Mouse (Mus musculus) forebrain, embryonic 10.5 days (tissue): ENCODE measurements around the gene Hist1h2ak. TPM values are rescaled to one million over a fixed set of nuclear protein-coding genes. Genes with fewer than 3 reads are reported as not detected.

ENCODE experiments used
- DNase-seq: peaks from one replicate; pipeline ENCODE4 v3.0.0-alpha.2; 2017; ENCODE audit warnings: low spot score; ENCODE audit errors: extremely low spot score
- H3K27ac ChIP-seq: fragments of 300-500 bp; sonication (generic); 2 replicates; pipeline ENCODE4 v1.5.1; 2016; ENCODE audit warnings: mild to moderate bottlenecking
- H3K27me3 ChIP-seq: fragments of 300-500 bp; sonication (generic); 2 replicates; pipeline ENCODE4 v1.6.1; 2016; ENCODE audit warnings: mild to moderate bottlenecking; ENCODE audit not compliant: poor library complexity, severe bottlenecking
- H3K36me3 ChIP-seq: fragments of 300-500 bp; sonication (generic); replicated peaks from 2 replicates; pipeline ENCODE4 v1.6.1; 2016; ENCODE audit warnings: mild to moderate bottlenecking, moderate library complexity
- H3K4me1 ChIP-seq: fragments of 300-500 bp; sonication (generic); 2 replicates; pipeline ENCODE4 v1.6.1; 2016
- H3K4me3 ChIP-seq: fragments of 300-500 bp; sonication (generic); 2 replicates; pipeline ENCODE4 v1.5.1; 2016; ENCODE audit warnings: mild to moderate bottlenecking, moderate library complexity
- H3K9me3 ChIP-seq: fragments of 300-500 bp; sonication (generic); 2 replicates; pipeline ENCODE4 v1.6.1; 2016; ENCODE audit warnings: mild to moderate bottlenecking, moderate library complexity
- WGBS: fragments of 180-500 bp; shearing (Covaris S2); methylation state at CpG from one replicate; pipeline ENCODE4 v1.1.7; 2016; 5-methylcytosine and 5-hydroxymethylcytosine counted together
- microRNA-seq: library from miRNA; unstranded; fragments of <30 nt; microRNA quantifications from one replicate; pipeline ENCODE4, GENCODE M21; 2017
- polyA plus RNA-seq: library from polyadenylated mRNA; unstranded; fragments of >200 nt; fragmentation: Nextera tagmentation; extraction: Ambion mirVana; gene quantifications from 2 replicates; pipeline ENCODE4 v1.2.1, GENCODE M21; 2016

Hist1h2ak gene
- polyA plus RNA-seq, 1 experiment from 2014 or later, result 18.1 TPM

DNA sequence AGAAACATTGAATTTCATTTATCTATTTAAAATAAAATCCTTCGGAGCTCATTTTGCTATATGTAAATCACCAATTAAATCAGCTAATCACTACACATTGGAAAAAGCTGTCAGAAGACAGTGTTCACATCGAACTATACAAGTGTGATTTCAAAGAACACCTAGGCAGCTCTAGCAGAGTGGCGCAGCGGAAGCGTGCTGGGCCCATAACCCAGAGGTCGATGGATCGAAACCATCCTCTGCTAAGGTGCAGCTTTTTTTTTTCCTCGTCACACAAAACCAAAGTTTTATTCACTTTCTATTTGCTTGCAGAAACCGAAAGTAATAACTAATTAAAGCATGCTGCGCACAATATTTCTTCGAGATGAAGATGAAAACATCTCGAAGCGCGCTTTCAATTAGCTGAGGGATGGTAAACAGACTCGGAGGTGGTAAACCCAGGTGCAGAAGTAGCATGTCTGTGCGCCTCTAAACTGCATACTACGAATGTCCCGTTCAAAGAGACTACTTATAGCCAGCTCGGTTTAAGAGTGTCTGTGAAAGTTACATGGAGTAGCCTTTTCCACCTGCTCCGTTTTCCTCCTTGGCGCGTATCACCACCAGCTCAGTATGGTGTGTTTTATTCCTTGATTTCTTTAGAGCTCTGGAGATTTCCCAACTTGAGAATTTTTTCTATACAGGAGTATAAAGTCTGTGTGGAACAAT is 42.7 kb downstream of the Hist1h2ak start:
- Histone ChIP-seq H3K4me1 (peaks cover 14% of the 10 kb centered on the region), H3K9me3 (no peaks in the 10 kb centered on the region), H3K27ac (peak overlapping the region; percentile 73), H3K4me3 (peak overlapping the region; percentile 69), H3K36me3 (no peaks in the 10 kb centered on the region), H3K27me3 (no peaks in the 10 kb centered on the region)
- DNase-seq, result peak; percentile 72
- WGBS, result 2% methylated on average over 22 of the region's 22 CpGs

DNA sequence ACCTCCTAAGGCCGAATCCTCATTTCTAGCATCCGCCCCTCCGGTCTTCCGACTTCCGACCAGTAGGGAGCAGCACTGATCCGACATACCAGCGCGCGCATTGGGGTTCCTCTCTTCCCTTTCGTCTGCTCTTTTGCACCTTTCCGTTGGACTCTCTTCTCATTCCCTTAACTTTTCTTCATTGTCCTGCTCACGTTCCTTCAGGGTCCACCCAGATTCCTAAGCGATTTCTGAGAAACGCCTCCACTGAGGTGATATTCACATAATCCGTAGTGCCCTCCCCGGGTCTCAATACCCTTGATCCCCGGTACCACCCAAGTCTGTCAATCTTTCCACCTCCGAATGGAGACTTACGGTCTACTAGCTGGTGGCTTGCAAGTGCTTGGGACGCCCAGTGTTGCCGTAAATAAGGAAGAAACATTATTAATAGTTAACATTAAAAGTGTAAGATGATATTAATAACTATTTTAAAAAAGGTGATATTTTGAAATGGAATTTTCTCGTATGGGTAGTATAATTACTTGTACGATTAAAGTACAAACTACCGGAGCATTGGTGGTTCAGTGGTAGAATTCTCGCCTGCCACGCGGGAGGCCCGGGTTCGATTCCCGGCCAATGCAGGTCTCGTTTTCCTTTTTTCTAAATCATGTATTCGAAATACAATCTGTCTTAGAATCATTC is 43.5 kb downstream of the Hist1h2ak start:
- peak; percentile 87 for DNase-seq
- Histone ChIP-seq H3K36me3 (no peaks in the 10 kb centered on the region), H3K27ac (peak overlapping the region; percentile 88), H3K4me1 (peaks cover 10% of the 10 kb centered on the region), H3K27me3 (no peaks in the 10 kb centered on the region), H3K4me3 (peak overlapping the region; percentile 69), H3K9me3 (no peaks in the 10 kb centered on the region)
- under 1% methylated on average over 32 of the region's 32 CpGs for WGBS

DNA sequence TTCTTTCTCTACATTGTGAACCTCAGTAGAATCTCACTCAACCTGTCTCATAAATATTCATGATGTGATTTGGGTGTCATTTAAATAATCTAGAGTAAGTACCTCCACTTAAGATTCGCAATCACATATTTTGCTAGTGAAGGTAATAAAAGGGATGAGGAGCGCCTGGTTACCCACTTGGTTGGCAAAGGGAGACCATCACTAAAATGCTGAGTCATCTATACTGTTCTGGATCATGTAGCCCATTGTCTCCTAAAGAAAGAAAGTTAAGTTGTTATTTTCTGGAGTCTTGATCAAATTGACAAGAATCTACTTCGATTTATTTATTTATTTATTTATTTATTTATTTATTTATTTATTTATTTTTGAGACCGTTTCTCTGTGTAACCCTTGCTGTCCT is 47.0 kb downstream of the Hist1h2ak start:
- H3K4me1 ChIP-seq, result peaks cover 5% of the 10 kb centered on the region
- no peaks in the 10 kb centered on the region for H3K36me3 ChIP-seq
- 74% methylated on average over 4 of the region's 4 CpGs for WGBS
- no peaks in the 10 kb centered on the region for H3K9me3 ChIP-seq
- no peaks in the 10 kb centered on the region for H3K27me3 ChIP-seq
- no peak overlapping the region for H3K4me3 ChIP-seq
- no peak overlapping the region for H3K27ac ChIP-seq
- DNase-seq, result no peak

Small RNA genes lying within 50 kb of the gene (microRNA-seq; reads per million reads assigned to microRNA genes)
- gene Gm44346 (not detected), gene Gm44357 (not detected), gene Gm44367 (not detected), gene Gm44454 (not detected)

Other genes starting within 250 kb of the Hist1h2ak start
- gene Zkscan8, start 222.7 kb downstream of the Hist1h2ak start, polyA plus RNA-seq, result 7.0 and 9.1 TPM in 2 replicates
- 0.15 and 0.20 TPM in 2 replicates for gene Olfr1366, start 211.0 kb downstream of the Hist1h2ak start, polyA plus RNA-seq
- not detected in 2 replicates for gene Olfr1535, start 193.9 kb downstream of the Hist1h2ak start, polyA plus RNA-seq
- not detected in 2 replicates for gene Olfr1364, start 172.1 kb downstream of the Hist1h2ak start, polyA plus RNA-seq
- gene Olfr1362, start 139.8 kb downstream of the Hist1h2ak start, polyA plus RNA-seq, result not detected in 2 replicates
- not detected in 2 replicates for gene Olfr11, start 111.3 kb downstream of the Hist1h2ak start, polyA plus RNA-seq
- not detected in 2 replicates for gene Olfr1361, start 90.4 kb downstream of the Hist1h2ak start, polyA plus RNA-seq
- gene Olfr1360, start 76.4 kb downstream of the Hist1h2ak start, polyA plus RNA-seq, result not detected in 2 replicates
- gene Olfr1359, start 55.7 kb downstream of the Hist1h2ak start, polyA plus RNA-seq, result not detected in 2 replicates
- gene Hist1h2bl, start 37.7 kb downstream of the Hist1h2ak start, polyA plus RNA-seq, result 1.5 and 2.0 TPM in 2 replicates
- gene Hist1h2ai, start 37.4 kb downstream of the Hist1h2ak start, polyA plus RNA-seq, result 11.9 and 12.0 TPM in 2 replicates
- gene Hist1h3h, start 36.2 kb downstream of the Hist1h2ak start, polyA plus RNA-seq, result 9.4 and 11.1 TPM in 2 replicates
- gene Hist1h2bm, start 31.8 kb downstream of the Hist1h2ak start, polyA plus RNA-seq, result 5.3 and 5.6 TPM in 2 replicates
- 0.97 and 1.8 TPM in 2 replicates for gene Hist1h4j, start 18.8 kb downstream of the Hist1h2ak start, polyA plus RNA-seq
- gene Hist1h4k, start 3.3 kb downstream of the Hist1h2ak start, polyA plus RNA-seq, result 1.8 and 5.8 TPM in 2 replicates
- gene Hist1h2bn, start 296 bp upstream of the Hist1h2ak start, polyA plus RNA-seq, result 1.6 and 1.8 TPM in 2 replicates
- gene Hist1h1b, start 26.8 kb upstream of the Hist1h2ak start, polyA plus RNA-seq, result 37.0 and 43.0 TPM in 2 replicates
- gene Hist1h3i, start 29.5 kb upstream of the Hist1h2ak start, polyA plus RNA-seq, result 120 and 124 TPM in 2 replicates
- 11.9 and 17.4 TPM in 2 replicates for gene Hist1h2an, start 33.4 kb upstream of the Hist1h2ak start, polyA plus RNA-seq
- gene Hist1h2bp, start 33.6 kb upstream of the Hist1h2ak start, polyA plus RNA-seq, result 4.3 and 4.8 TPM in 2 replicates
- 19.8 and 21.9 TPM in 2 replicates for gene Hist1h2bq, start 56.4 kb upstream of the Hist1h2ak start, polyA plus RNA-seq
- gene Hist1h2ao, start 56.6 kb upstream of the Hist1h2ak start, polyA plus RNA-seq, result 4.2 TPM in 1 of 2 replicates, not detected in the other
- not detected in 2 replicates for gene Hist1h4m, start 57.9 kb upstream of the Hist1h2ak start, polyA plus RNA-seq
- 9.3 and 9.4 TPM in 2 replicates for gene Hist1h4n, start 78.4 kb upstream of the Hist1h2ak start, polyA plus RNA-seq
- gene Hist1h2ap, start 79.7 kb upstream of the Hist1h2ak start, polyA plus RNA-seq, result 6,723 and 6,843 TPM in 2 replicates
- gene Hist1h2br, start 79.9 kb upstream of the Hist1h2ak start, polyA plus RNA-seq, result 20.1 and 23.1 TPM in 2 replicates
- 24.3 and 26.8 TPM in 2 replicates for gene Zfp184, start 191.3 kb upstream of the Hist1h2ak start, polyA plus RNA-seq
- gene Pom121l2, start 227.4 kb upstream of the Hist1h2ak start, polyA plus RNA-seq, result 0.09 TPM in 1 of 2 replicates, not detected in the other